Mouse (Mus musculus) CH12.LX (cell line): ENCODE data around the gene Adgrb3.

Experiments
- CTCF ChIP-seq, 2 experiments: IDR thresholded peaks in 1 of 2; conservative IDR thresholded peaks in 1 of 2; 2 replicates each; pipeline ENCODE4 v1.5.1; 2011 to 2012; ENCODE audit warnings: low read depth in 2 of 2, low read length in 2 of 2, improper control_type of control experiment in 1 of 2, inconsistent platforms in 1 of 2, mild to moderate bottlenecking in 1 of 2, moderate library complexity in 1 of 2
- HCFC1 ChIP-seq: IDR thresholded peaks from 2 replicates; pipeline ENCODE4 v1.6.1; 2012; ENCODE audit warnings: low read depth, mild to moderate bottlenecking, inconsistent platforms, low read length, improper control_type of control experiment
- SIN3A ChIP-seq: IDR thresholded peaks from 2 replicates; pipeline ENCODE4 v1.6.1; 2012; ENCODE audit warnings: low read length, improper control_type of control experiment, inconsistent platforms

GRCm38 (mm10) chr1:25744736-25745135, 84.8 kb downstream of the Adgrb3 start:
- no peak for TF ChIP-seq CTCF (conservative IDR thresholded peaks at IDR 0.05 in 1 of 2, IDR thresholded peaks at IDR 0.05 in 1 of 2; ENCODE audit: low read depth in 2 of 2, low read length in 2 of 2)
- no peak for TF ChIP-seq SIN3A
- TF ChIP-seq HCFC1 = no peak
